Mouse (Mus musculus) intestine, postnatal 0 days (tissue): ENCODE measurements around the gene Gdf11. TPM values are rescaled to one million over a fixed set of nuclear protein-coding genes. Genes with fewer than 3 reads are reported as not detected.
A peak's percentile ranks its signal among the peaks of the same experiment; 100 is the strongest.

ENCODE experiments used
- ATAC-seq: fragments of 200-750 bp; cut with Nextera tagmentation; 2 replicates; pipeline ENCODE4 v1.8.0; 2017; ENCODE audit warnings: mild to moderate bottlenecking, moderate TSS enrichment, moderate library complexity
- H3K27ac ChIP-seq: fragments of 300-500 bp; sonication (generic); 2 replicates; pipeline ENCODE4 v1.5.1; 2014; ENCODE audit warnings: mild to moderate bottlenecking, low read depth, low read length, moderate library complexity
- H3K27me3 ChIP-seq: fragments of 300-500 bp; sonication (generic); replicated peaks from 2 replicates; pipeline ENCODE4 v1.6.1; 2014; ENCODE audit warnings: low read length, mixed read lengths; ENCODE audit not compliant: control insufficient read depth, insufficient read depth
- H3K36me3 ChIP-seq: fragments of 300-500 bp; sonication (generic); 2 replicates; pipeline ENCODE4 v1.6.1; 2014; ENCODE audit warnings: mild to moderate bottlenecking, moderate library complexity; ENCODE audit not compliant: control insufficient read depth, insufficient read depth
- H3K4me1 ChIP-seq: fragments of 300-500 bp; sonication (generic); replicated peaks from 2 replicates; pipeline ENCODE4 v1.6.1; 2014; ENCODE audit warnings: antibody characterized with exemption, low read length, mixed read lengths; ENCODE audit not compliant: control insufficient read depth, insufficient read depth
- H3K4me2 ChIP-seq: fragments of 300-500 bp; sonication (generic); replicated peaks from 2 replicates; pipeline ENCODE4 v1.6.1; 2014; ENCODE audit warnings: low read depth, mild to moderate bottlenecking, moderate library complexity
- H3K4me3 ChIP-seq: fragments of 300-500 bp; sonication (generic); 2 replicates; pipeline ENCODE4 v1.5.1; 2014; ENCODE audit warnings: low read depth, low read length
- H3K9ac ChIP-seq: fragments of 300-500 bp; sonication (generic); 2 replicates; pipeline ENCODE4 v1.6.1; 2014; ENCODE audit warnings: mild to moderate bottlenecking, low read depth, low read length
- H3K9me3 ChIP-seq: fragments of 300-500 bp; sonication (generic); 2 replicates; pipeline ENCODE4 v1.6.1; 2016; ENCODE audit warnings: mixed run types; ENCODE audit not compliant: control insufficient read depth
- CTCF ChIP-seq: sonication (generic); IDR thresholded peaks from 2 replicates; pipeline ENCODE4 v1.5.1; 2016; ENCODE audit warnings: low read depth, mild to moderate bottlenecking, control low read depth, antibody characterized with exemption, moderate library complexity
- WGBS: fragments of 180-500 bp; shearing (Covaris S2); extraction: QIAGEN DNeasy Blood & Tissue Kit; methylation state at CpG from one replicate; pipeline ENCODE4 v1.1.7; 2014; 5-methylcytosine and 5-hydroxymethylcytosine counted together
- polyA plus RNA-seq: library from polyadenylated mRNA; unstranded; fragments of >200 nt; fragmentation: Nextera tagmentation; extraction: Ambion mirVana; gene quantifications from 2 replicates; pipeline ENCODE4 v1.2.1, GENCODE M21; 2015

Gdf11 gene
- polyA plus RNA-seq, 1 experiment from 2014 or later = 0.99 TPM

DNA sequence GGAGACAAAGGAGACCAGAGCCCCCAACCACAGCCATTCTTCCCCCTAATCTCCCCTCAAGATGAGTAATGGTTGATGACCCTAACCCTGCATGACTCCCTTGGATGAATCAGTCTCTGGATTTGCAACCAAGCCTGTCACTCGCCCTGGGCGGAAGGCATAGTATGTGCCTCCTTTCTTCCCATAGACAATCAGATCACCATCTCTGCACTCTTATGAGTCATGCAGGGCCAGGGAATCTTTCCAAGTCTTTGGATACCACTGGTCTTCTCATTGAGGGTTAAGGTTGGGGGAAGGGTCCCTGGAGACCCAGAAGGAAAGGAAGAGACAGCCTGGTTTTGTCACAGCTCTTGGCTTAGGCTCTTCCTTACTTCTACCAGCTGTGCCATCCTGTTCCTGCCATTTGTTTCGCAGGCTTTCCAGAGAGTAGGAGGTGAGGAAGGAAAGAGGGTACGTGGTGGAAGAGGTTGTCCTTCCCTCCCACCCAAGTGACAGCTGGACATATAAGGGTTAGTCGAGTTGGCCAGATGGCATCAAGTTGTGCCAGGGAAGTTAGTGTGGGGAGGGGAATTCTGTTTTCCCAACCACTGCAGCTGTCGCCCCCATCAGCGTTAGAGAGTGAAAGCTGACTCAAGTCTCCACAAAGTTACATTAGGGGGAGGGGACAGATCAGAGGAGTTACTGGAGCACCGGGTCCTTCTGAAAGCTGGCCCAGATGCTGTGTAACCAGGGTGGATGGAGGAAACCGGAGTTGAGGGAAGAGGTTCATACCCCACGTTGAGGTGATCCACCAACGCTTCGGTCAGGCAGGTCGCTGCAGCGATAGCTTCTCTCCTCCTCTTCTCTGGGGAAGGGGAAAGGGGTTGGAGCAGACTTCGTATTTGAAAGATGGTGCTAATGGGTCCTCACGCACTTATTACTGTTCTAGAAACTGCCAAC is 30.6 kb upstream of the Gdf11 start:
- H3K4me1 ChIP-seq = peaks cover 21% of the 10 kb centered on the region
- 68% methylated on average over 16 of the region's 16 CpGs for WGBS
- no peaks in the 10 kb centered on the region for H3K27me3 ChIP-seq

DNA sequence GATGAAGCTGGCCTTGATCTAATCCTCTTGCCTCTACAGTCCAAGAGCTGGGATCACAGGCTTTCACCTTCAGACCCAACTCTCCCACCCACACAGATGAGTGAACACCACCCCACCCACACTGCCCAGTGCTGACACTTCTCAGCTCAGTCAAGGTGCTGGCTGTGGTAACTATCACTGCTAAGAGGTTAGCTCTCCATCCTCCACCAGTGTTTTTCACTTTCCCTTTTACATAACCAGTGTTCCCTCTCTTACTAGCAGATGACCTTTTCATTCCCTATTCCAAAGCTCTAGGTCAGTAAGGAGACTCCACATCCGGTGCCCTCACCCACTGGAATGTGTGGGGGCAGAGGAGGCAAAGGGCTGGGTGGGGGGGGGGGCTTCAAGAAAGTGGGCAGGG is 29.7 kb upstream of the Gdf11 start:
- H3K4me1 ChIP-seq = peaks cover 21% of the 10 kb centered on the region
- peaks cover 27% of the 10 kb centered on the region; the same call in 1 of the 2 replicates for H3K36me3 ChIP-seq
- no peak overlapping the region for H3K27ac ChIP-seq
- WGBS = 58% methylated on average over 1 of the region's 1 CpGs
- H3K9ac ChIP-seq = no peak overlapping the region
- no peak overlapping the region for H3K4me3 ChIP-seq
- 0 out of 2 replicates have a peak overlapping the region, but pooled peaks have one; percentile 3 for H3K4me2 ChIP-seq
- no peaks in the 10 kb centered on the region for H3K27me3 ChIP-seq
- TF ChIP-seq CTCF = no peak
- ATAC-seq = no peak
- H3K9me3 ChIP-seq = no peaks in the 10 kb centered on the region

More for the DNA sequence above, 30.6 kb upstream of the Gdf11 start:
- Histone ChIP-seq H3K9me3 (no peaks in the 10 kb centered on the region), H3K4me2 (peak overlapping the region; percentile 94), H3K36me3 (peaks cover 20% of the 10 kb centered on the region; the same call in 1 of the 2 replicates), H3K27ac (no peak overlapping the region; the same call in 1 of the 2 replicates), H3K9ac (peak overlapping the region; percentile 86), H3K4me3 (peak overlapping the region; percentile 76)
- TF ChIP-seq CTCF = no peak
- ATAC-seq = no peak

DNA sequence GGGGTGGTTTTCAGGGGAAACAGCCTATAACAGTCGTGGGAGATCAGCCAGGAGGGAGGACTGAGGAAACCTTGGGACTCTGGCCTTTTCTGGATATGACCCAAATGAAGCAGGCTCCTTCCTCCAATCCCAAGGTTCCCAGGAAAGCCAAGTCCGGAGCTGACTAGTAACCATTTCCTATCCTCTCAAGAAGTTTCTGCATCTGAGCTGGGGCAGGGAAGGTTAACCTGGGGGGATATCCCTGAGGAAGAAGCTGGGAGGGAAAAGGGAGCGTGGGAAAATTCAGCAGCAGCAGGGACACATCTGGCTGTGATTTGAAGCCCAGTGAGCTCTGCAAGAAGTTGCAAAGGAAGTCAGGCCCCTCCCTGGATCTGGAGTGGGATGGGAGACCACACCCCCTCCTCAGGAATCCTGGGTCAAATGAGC is 29.2 kb upstream of the Gdf11 start:
- ATAC-seq = no peak
- Histone ChIP-seq H3K27ac (no peak overlapping the region), H3K36me3 (peaks cover 30% of the 10 kb centered on the region; the same call in 1 of the 2 replicates), H3K4me1 (peaks cover 21% of the 10 kb centered on the region), H3K4me3 (no peak overlapping the region), H3K9me3 (no peaks in the 10 kb centered on the region), H3K9ac (no peak overlapping the region), H3K27me3 (no peaks in the 10 kb centered on the region), H3K4me2 (no peak overlapping the region)
- WGBS = 68% methylated on average over 3 of the region's 3 CpGs
- no peak for TF ChIP-seq CTCF

DNA sequence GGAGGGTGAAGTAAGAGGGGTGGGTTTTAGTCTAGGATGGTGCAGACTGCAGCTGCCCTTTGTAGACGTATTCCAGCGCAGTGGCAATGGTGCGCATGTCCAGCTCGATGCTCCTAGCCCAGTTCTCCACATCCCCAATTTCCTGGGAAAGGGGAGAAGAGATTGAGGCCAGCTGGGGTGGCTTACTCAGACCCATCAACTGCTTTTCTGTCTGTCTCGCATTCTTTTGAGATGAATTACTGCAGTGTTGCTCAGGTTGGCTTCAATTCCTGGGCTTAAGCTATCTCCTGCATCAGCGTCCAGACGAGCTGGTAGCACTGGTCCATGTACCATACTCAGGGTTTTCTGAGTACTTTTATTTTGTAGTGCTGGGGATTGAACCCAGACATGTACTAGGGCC is 28.4 kb upstream of the Gdf11 start:
- H3K4me3 ChIP-seq = no peak overlapping the region
- H3K27ac ChIP-seq = no peak overlapping the region
- no peak overlapping the region for H3K9ac ChIP-seq
- WGBS = 78% methylated on average over 7 of the region's 7 CpGs
- H3K4me1 ChIP-seq = peaks cover 21% of the 10 kb centered on the region
- H3K9me3 ChIP-seq = no peaks in the 10 kb centered on the region
- H3K4me2 ChIP-seq = 0 out of 2 replicates have a peak overlapping the region, but pooled peaks have one; percentile 9
- H3K36me3 ChIP-seq = peaks cover 38% of the 10 kb centered on the region
- no peak for ATAC-seq
- no peak for TF ChIP-seq CTCF
- H3K27me3 ChIP-seq = no peaks in the 10 kb centered on the region

DNA sequence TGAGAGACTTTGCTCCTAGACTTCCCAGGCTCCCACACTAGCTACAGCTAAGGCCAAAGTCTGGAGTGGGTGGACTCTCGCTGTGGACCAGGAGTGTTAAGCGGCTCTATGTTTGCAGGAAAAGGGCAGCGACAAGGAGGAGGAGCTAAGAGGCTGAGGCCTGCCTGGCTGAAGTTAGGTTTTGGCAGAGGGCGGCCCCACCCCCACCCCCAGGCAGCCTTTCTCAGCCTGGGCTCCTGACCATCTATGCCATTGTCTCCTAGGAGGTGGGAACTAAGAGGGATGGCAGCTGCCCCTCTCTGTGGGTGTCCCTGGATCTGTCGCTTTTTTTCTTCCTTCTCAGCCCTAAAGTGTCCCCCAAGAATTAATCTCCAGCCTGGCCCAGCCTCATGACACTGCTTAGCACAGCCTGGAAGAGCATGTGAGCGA is 27.7 kb upstream of the Gdf11 start:
- Histone ChIP-seq H3K27ac (peak overlapping the region; percentile 78), H3K4me2 (peak overlapping the region; percentile 9; the same call in 1 of the 2 replicates), H3K27me3 (no peaks in the 10 kb centered on the region), H3K4me1 (peaks cover 21% of the 10 kb centered on the region), H3K9ac (0 out of 2 replicates have a peak overlapping the region, but pooled peaks have one; percentile 22), H3K4me3 (no peak overlapping the region), H3K9me3 (no peaks in the 10 kb centered on the region), H3K36me3 (peaks cover 46% of the 10 kb centered on the region)
- WGBS = 14% methylated on average over 6 of the region's 6 CpGs
- no peak for TF ChIP-seq CTCF
- ATAC-seq = peak; percentile 63

DNA sequence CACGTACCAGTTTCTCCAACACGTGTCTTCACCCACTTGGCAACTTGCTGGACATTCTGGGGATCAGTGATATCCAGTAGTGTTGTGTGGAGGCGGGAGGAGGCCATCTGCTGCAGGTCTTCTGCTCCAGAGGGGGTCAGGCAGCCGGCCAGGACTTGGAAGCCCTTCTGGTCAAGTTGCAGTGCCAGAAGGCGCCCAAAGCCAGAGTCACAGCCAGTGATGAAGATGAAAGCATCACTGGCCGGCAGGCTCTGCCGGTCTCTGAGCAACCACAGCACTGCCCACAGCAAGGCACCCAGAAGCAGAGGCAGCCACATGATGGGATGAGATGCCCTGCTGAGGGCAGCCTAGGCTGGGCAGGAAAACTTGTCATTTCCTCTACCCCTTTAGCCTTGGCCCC is 26.7 kb upstream of the Gdf11 start:
- whole genome bisulfite sequencing = 80% methylated on average over 7 of the region's 7 CpGs

More for the DNA sequence above, 26.7 kb upstream of the Gdf11 start:
- Histone ChIP-seq H3K36me3 (peaks cover 53% of the 10 kb centered on the region), H3K4me2 (0 out of 2 replicates have a peak overlapping the region, but pooled peaks have one; percentile 13), H3K4me3 (no peak overlapping the region), H3K27ac (peak overlapping the region; percentile 78; the same call in 1 of the 2 replicates), H3K9ac (no peak overlapping the region), H3K27me3 (no peaks in the 10 kb centered on the region), H3K9me3 (no peaks in the 10 kb centered on the region), H3K4me1 (0 out of 2 replicates have a peak, but pooled peaks cover 17% of the 10 kb centered on the region)
- no peak for TF ChIP-seq CTCF
- ATAC-seq = no peak
